Mouse (Mus musculus) testis, postnatal 10 days (tissue): ENCODE data around the gene Ccne1.

Source experiments
- DNase-seq: peaks from one replicate; pipeline ENCODE4 v3.0.0; 2021; ENCODE audit warnings: low spot score

The Ccne1 gene

GRCm38 (mm10) chr7:38054246-38054645, 53.1 kb downstream of the Ccne1 start:
- DNase-seq = peak; percentile 56
